Mouse (Mus musculus) liver (tissue): ENCODE measurements around the gene Krtap28-10.
"Not testable (repeated sequence)": the region's sequence is repeated elsewhere in the genome, so short reads cannot be mapped to it uniquely, and the experiment has no call there.

Source experiments
- DNase-seq: peaks from one replicate; pipeline ENCODE4 v3.0.0-alpha.2; 2020; ENCODE audit warnings: mixed read lengths

Krtap28-10 gene

DNA sequence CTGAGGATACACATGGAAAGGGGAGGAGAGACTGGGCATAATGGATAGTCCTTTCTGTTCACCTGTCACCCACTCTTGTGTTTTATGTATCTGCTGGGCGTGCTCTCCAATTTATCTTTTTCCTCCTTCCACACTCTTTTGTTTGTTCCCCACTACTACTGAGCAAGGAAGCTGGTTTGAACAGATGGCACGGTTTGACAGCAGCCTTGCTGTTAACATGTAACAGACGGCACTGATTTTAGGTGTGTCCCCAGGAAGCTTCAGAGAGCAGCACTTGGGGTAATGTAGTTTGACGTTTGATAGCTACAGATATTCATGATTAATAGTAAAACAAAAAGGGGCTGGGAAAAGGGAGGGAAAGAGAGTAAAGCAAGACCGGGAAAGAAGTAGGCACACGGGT lies 34.8 kb downstream of the Krtap28-10 start:
- DNase-seq: no peak

GRCm38 (mm10) chr1:83006218-83007179 lies 35.8 kb downstream of the Krtap28-10 start:
- DNase-seq: no peak

DNA sequence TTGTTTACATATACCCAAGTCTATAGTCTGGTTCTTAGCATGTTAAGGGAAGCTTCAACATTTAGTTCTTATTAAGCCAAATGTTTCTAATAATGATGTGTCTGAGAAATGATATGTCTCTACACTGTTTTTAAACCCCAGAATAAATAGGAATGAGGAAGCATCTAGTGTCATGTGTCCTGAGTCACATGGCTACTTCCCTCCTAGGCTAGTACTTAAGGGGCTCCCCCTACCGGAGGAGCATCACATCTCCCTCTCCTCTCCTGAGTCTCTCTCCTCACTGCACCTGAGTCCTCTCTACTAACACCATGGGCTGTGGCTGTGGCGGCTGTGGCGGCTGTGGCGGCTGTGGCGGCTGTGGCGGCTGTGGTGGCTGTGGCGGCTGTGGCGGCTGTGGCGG lies 42.0 kb downstream of the Krtap28-10 start, which contains the start of gene Gm47959:
Gm47959 (plus strand) TSS at position 243 of the 400 bp plus-strand sequence.
- DNase-seq: not testable (repeated sequence)

DNA sequence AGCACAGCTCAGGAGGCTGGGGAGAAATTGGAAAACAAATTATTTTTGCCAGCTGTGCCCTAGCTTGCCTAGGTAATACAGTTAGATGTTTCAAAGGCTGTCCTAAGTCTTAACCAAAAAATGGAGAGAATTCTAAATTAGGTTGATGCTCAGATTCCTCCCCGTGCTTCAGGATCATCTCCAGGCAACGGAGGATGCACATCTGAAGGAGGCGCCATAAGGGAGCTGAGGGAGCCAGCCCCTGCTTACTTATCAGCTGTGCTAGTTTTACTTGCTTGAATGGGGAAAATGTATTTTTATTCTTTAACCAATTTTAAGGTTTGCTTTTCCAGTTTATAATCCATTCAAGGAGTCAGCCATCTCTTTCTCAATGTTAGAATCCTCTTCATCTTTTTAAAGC lies 48.3 kb downstream of the Krtap28-10 start:
- DNase-seq: no peak

GRCm38 (mm10) chr1:82992093-82992492 lies 50.2 kb downstream of the Krtap28-10 start:
- DNase-seq: no peak

GRCm38 (mm10) chr1:82991596-82991995 lies 50.7 kb downstream of the Krtap28-10 start:
- no peak for DNase-seq
